Mouse (Mus musculus) forebrain, embryonic 14.5 days (tissue): ENCODE measurements at regions not wholly inside any gene's neighbourhood (a gene's known extent, or its start where the extent isn't known, plus 50 kb on each side); places are given as distances from the start of the nearest gene placed in this dataset.

ENCODE experiments used
- ATAC-seq: fragments of 200-750 bp; cut with Nextera tagmentation; 2 replicates; pipeline ENCODE4 v1.8.0; 2017; ENCODE audit warnings: mild to moderate bottlenecking, moderate library complexity
- DNase-seq: peaks from one replicate; pipeline ENCODE4 v3.0.0-alpha.2; 2015; ENCODE audit warnings: low spot score
- H3K27ac ChIP-seq: fragments of 300-500 bp; sonication (generic); 2 replicates; pipeline ENCODE4 v1.5.1; 2014; ENCODE audit warnings: low read depth, mild to moderate bottlenecking, control low read depth, low read length, moderate library complexity
- H3K27me3 ChIP-seq: fragments of 300-500 bp; sonication (generic); replicated peaks from 2 replicates; pipeline ENCODE4 v1.6.1; 2014; ENCODE audit warnings: low read length, control low read depth, mixed read lengths; ENCODE audit not compliant: control insufficient read depth, insufficient read depth
- H3K36me3 ChIP-seq: fragments of 300-500 bp; sonication (generic); 2 replicates; pipeline ENCODE4 v1.6.1; 2014; ENCODE audit warnings: low read length, control low read depth; ENCODE audit not compliant: control insufficient read depth, insufficient read depth
- H3K4me1 ChIP-seq: fragments of 300-500 bp; sonication (generic); 2 replicates; pipeline ENCODE4 v1.6.1; 2014; ENCODE audit warnings: antibody characterized with exemption, low read length, control low read depth; ENCODE audit not compliant: control insufficient read depth, insufficient read depth
- H3K4me2 ChIP-seq: fragments of 300-500 bp; sonication (generic); 2 replicates; pipeline ENCODE4 v1.6.1; 2014; ENCODE audit warnings: mild to moderate bottlenecking, control low read depth, low read length
- H3K4me3 ChIP-seq: fragments of 300-500 bp; sonication (generic); 2 replicates; pipeline ENCODE4 v1.5.1; 2014; ENCODE audit warnings: low read depth, low read length, control low read depth
- H3K9ac ChIP-seq: fragments of 300-500 bp; sonication (generic); 2 replicates; pipeline ENCODE4 v1.6.1; 2014; ENCODE audit warnings: mild to moderate bottlenecking, low read length, control low read depth, moderate library complexity
- H3K9me3 ChIP-seq: fragments of 300-500 bp; sonication (generic); replicated peaks from 2 replicates; pipeline ENCODE4 v1.6.1; 2016; ENCODE audit warnings: low read length, control low read depth, mixed read lengths; ENCODE audit not compliant: control insufficient read depth
- WGBS: fragments of 180-500 bp; shearing (Covaris S2); extraction: QIAGEN DNeasy Blood & Tissue Kit; methylation state at CpG from one replicate; pipeline ENCODE4 v1.1.7; 2014; 5-methylcytosine and 5-hydroxymethylcytosine counted together

GRCm38 (mm10) chr2:84187456-84187855, 197.1 kb downstream of the Gm13691 start:
- Histone ChIP-seq H3K4me2 (no peak overlapping the region), H3K4me1 (no peaks in the 10 kb centered on the region), H3K9ac (no peak overlapping the region), H3K4me3 (no peak overlapping the region), H3K27ac (no peak overlapping the region), H3K27me3 (no peaks in the 10 kb centered on the region), H3K36me3 (no peaks in the 10 kb centered on the region), H3K9me3 (no peaks in the 10 kb centered on the region)
- ATAC-seq (no peak), DNase-seq (no peak)
- WGBS: 94% methylated on average over 4 of the region's 4 CpGs

GRCm38 (mm10) chr2:84189302-84189701, 198.9 kb downstream of the Gm13691 start:
- H3K27me3 ChIP-seq: no peaks in the 10 kb centered on the region
- H3K36me3 ChIP-seq: no peaks in the 10 kb centered on the region
- no peak for DNase-seq
- ATAC-seq: no peak
- H3K4me1 ChIP-seq: no peaks in the 10 kb centered on the region
- no peak overlapping the region for H3K4me3 ChIP-seq
- H3K4me2 ChIP-seq: no peak overlapping the region
- WGBS: 92% methylated on average over 3 of the region's 3 CpGs
- no peaks in the 10 kb centered on the region for H3K9me3 ChIP-seq
- no peak overlapping the region for H3K27ac ChIP-seq
- H3K9ac ChIP-seq: no peak overlapping the region

GRCm38 (mm10) chr2:84217116-84217515, 208.1 kb downstream of the Calcrl start:
- no peaks in the 10 kb centered on the region for H3K27me3 ChIP-seq
- WGBS: 71% methylated on average over 1 of the region's 1 CpGs
- H3K4me3 ChIP-seq: no peak overlapping the region
- H3K9ac ChIP-seq: no peak overlapping the region
- no peak overlapping the region for H3K4me2 ChIP-seq
- no peaks in the 10 kb centered on the region for H3K9me3 ChIP-seq
- H3K36me3 ChIP-seq: no peaks in the 10 kb centered on the region
- H3K27ac ChIP-seq: no peak overlapping the region
- ATAC-seq: no peak
- no peaks in the 10 kb centered on the region for H3K4me1 ChIP-seq
- DNase-seq: no peak

GRCm38 (mm10) chr2:84222049-84222448, 203.2 kb downstream of the Calcrl start:
- ATAC-seq (no peak), DNase-seq (no peak)
- H3K27me3 ChIP-seq: no peaks in the 10 kb centered on the region
- no peak overlapping the region for H3K9ac ChIP-seq
- no peak overlapping the region for H3K27ac ChIP-seq
- H3K9me3 ChIP-seq: no peaks in the 10 kb centered on the region
- WGBS: 98% methylated on average over 1 of the region's 1 CpGs
- no peaks in the 10 kb centered on the region for H3K36me3 ChIP-seq
- H3K4me1 ChIP-seq: no peaks in the 10 kb centered on the region
- H3K4me2 ChIP-seq: no peak overlapping the region
- H3K4me3 ChIP-seq: no peak overlapping the region

GRCm38 (mm10) chr2:84229777-84230176, 195.4 kb downstream of the Calcrl start:
- ATAC-seq: no peak
- no peak for DNase-seq
- no peaks in the 10 kb centered on the region for H3K36me3 ChIP-seq

GRCm38 (mm10) chr2:84235641-84236040, 189.6 kb downstream of the Calcrl start:
- no peaks in the 10 kb centered on the region for H3K36me3 ChIP-seq
- H3K4me3 ChIP-seq: no peak overlapping the region
- H3K27me3 ChIP-seq: no peaks in the 10 kb centered on the region
- ATAC-seq: no peak
- no peak overlapping the region for H3K4me2 ChIP-seq
- H3K27ac ChIP-seq: no peak overlapping the region
- no peak overlapping the region for H3K9ac ChIP-seq
- no peaks in the 10 kb centered on the region for H3K9me3 ChIP-seq
- H3K4me1 ChIP-seq: no peaks in the 10 kb centered on the region
- 73% methylated on average over 4 of the region's 4 CpGs for WGBS
- DNase-seq: no peak

More at GRCm38 (mm10) chr2:84229777-84230176, 195.4 kb downstream of the Calcrl start:
- Histone ChIP-seq H3K27ac (no peak overlapping the region), H3K4me3 (no peak overlapping the region), H3K9me3 (no peaks in the 10 kb centered on the region), H3K4me2 (no peak overlapping the region), H3K4me1 (no peaks in the 10 kb centered on the region), H3K27me3 (no peaks in the 10 kb centered on the region), H3K9ac (no peak overlapping the region)
- WGBS: 82% methylated on average over 3 of the region's 3 CpGs

- H3K27me3 ChIP-seq: no peaks in the 10 kb centered on the region
- no peak overlapping the region for H3K9ac ChIP-seq
- DNase-seq (no peak), ATAC-seq (no peak)
- H3K27ac ChIP-seq: no peak overlapping the region
- H3K9me3 ChIP-seq: no peaks in the 10 kb centered on the region
- no peaks in the 10 kb centered on the region for H3K36me3 ChIP-seq
- no peaks in the 10 kb centered on the region for H3K4me1 ChIP-seq
- WGBS: 47% methylated on average over 4 of the region's 4 CpGs
- no peak overlapping the region for H3K4me2 ChIP-seq
- no peak overlapping the region for H3K4me3 ChIP-seq
Measured at GRCm38 (mm10) chr2:84241244-84241643, 184.0 kb downstream of the Calcrl start.

- H3K4me2 ChIP-seq: no peak overlapping the region
- H3K36me3 ChIP-seq: no peaks in the 10 kb centered on the region
- 48% methylated on average over 1 of the region's 1 CpGs for WGBS
- no peak overlapping the region for H3K27ac ChIP-seq
- ATAC-seq: no peak
- H3K4me3 ChIP-seq: no peak overlapping the region
- H3K27me3 ChIP-seq: no peaks in the 10 kb centered on the region
- no peak overlapping the region for H3K9ac ChIP-seq
- no peak for DNase-seq
- H3K4me1 ChIP-seq: no peaks in the 10 kb centered on the region
- no peaks in the 10 kb centered on the region for H3K9me3 ChIP-seq
Measured at GRCm38 (mm10) chr2:84241986-84242385, 183.2 kb downstream of the Calcrl start.

- DNase-seq: no peak
- 84% methylated on average over 2 of the region's 2 CpGs for WGBS
Measured at GRCm38 (mm10) chr2:84245900-84246299, 179.3 kb downstream of the Calcrl start.

More at GRCm38 (mm10) chr2:84245900-84246299, 179.3 kb downstream of the Calcrl start:
- Histone ChIP-seq H3K36me3 (no peaks in the 10 kb centered on the region), H3K4me2 (no peak overlapping the region), H3K9me3 (no peaks in the 10 kb centered on the region), H3K27me3 (no peaks in the 10 kb centered on the region), H3K4me3 (no peak overlapping the region), H3K4me1 (no peaks in the 10 kb centered on the region), H3K9ac (no peak overlapping the region), H3K27ac (no peak overlapping the region)
- ATAC-seq: no peak
